ENCODE assay signal across 10 mouse cellular contexts in the genomic region with DNA sequence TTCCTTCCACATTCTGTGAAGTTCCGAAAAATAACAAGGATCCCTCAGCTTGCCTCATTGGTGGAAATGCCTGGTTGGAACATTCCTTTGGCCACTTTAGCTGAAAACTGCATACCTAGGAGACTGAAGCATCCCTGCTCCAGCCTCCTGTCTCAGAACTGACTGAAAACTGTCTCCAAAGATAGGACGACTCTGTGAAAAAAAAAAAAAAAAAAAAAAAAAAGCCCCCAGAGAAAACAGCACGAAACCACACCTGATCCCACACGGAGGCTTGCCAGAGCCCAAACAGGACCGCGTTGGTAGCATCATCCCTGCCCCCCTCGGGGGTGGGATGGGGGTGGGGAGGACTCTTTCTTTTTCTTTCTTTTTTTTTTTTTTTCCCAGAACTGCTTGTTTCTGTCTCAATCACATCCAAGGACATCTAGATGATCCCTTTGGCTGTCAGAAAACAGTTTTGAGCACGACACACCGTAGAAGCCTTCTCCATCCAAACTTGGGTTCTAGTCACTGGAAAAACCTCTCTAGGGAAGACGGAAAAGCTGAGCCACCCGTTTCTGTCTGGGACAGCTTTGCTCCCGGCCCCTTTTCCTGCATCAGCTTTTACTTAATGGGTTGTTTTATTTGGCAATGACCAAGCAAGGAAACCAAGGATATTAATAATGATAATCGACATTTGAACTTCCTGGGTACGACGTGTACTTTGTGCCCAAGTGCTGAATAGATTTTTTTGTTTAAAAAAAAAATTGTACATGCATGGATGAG. TPM values are rescaled to one million over a fixed set of nuclear protein-coding genes. Genes with fewer than 3 reads are reported as not detected.
DNase-seq lines count a peak whose midpoint lies in the region; ATAC-seq and TF ChIP-seq lines count a peak whose summit lies in the region.
"Had no signal": no experiment of that assay in that cellular context is flagged by ENCODE, and none has a peak within 500 bp of the region (broad histone marks: within the 10 kb centered on the region; RNA-seq: fewer than 3 reads in every experiment).

No protein-coding gene starts in this region.

- DNase-seq in forebrain, embryonic 11.5 days (ENCODE audit: low spot score), result peak; percentile 28
- DNase-seq in forebrain, embryonic 10.5 days (ENCODE audit: extremely low spot score, low spot score), result no peak
- no peak for DNase-seq in ES-E14 (ENCODE audit: low read depth, low spot score)
- DNase-seq in kidney, postnatal 14 days, result peak; percentile 74
- no peak for DNase-seq in layer of hippocampus, postnatal 36 days
- DNase-seq in forebrain, postnatal 0 days, result no peak
- no peak for DNase-seq in forebrain, embryonic 14.5 days (ENCODE audit: low spot score)
- DNase-seq: cerebellum, adult 9-10 months had no signal

- H3K27ac ChIP-seq in forebrain, embryonic 11.5 days (ENCODE audit: low read depth, low read length), result no peak overlapping the region
- H3K27ac ChIP-seq in forebrain, embryonic 10.5 days, result no peak overlapping the region
- peak overlapping the region; percentile 93 for H3K27ac ChIP-seq in ES-E14 (ENCODE audit: insufficient read depth, low read depth, low read length, poor library complexity, severe bottlenecking)
- H3K27ac ChIP-seq in heart, embryonic 12.5 days (ENCODE audit: poor library complexity, severe bottlenecking), result peak overlapping the region; percentile 79
- H3K27ac ChIP-seq in forebrain, postnatal 0 days (ENCODE audit: low read depth, low read length), result no peak overlapping the region
- no peak overlapping the region for H3K27ac ChIP-seq in forebrain, embryonic 14.5 days (ENCODE audit: low read depth, low read length)
- H3K27ac ChIP-seq: midbrain, embryonic 12.5 days had no signal

- no peak overlapping the region for H3K4me3 ChIP-seq in forebrain, embryonic 11.5 days (ENCODE audit: low read depth, low read length)
- no peak overlapping the region for H3K4me3 ChIP-seq in forebrain, embryonic 10.5 days
- H3K4me3 ChIP-seq in ES-E14 (ENCODE audit: insufficient read depth in 1 of 2, low read depth in 1 of 2, low read length in 2 of 2, poor library complexity in 1 of 2, severe bottlenecking in 1 of 2), result peak overlapping the region in 1 of 2 experiments; percentile 11; a peak in 2 of 4 replicates
- no peak overlapping the region for H3K4me3 ChIP-seq in heart, embryonic 12.5 days
- no peak overlapping the region for H3K4me3 ChIP-seq in forebrain, postnatal 0 days (ENCODE audit: low read depth, low read length)
- H3K4me3 ChIP-seq in forebrain, embryonic 14.5 days (ENCODE audit: low read depth, low read length), result no peak overlapping the region
- H3K4me3 ChIP-seq: midbrain, embryonic 12.5 days had no signal

- no peak for TF ChIP-seq CTCF in forebrain, postnatal 0 days (IDR thresholded peaks at IDR 0.05; ENCODE audit: low read depth)

- peaks cover 10% of the 10 kb centered on the region for H3K9me3 ChIP-seq in forebrain, embryonic 11.5 days (ENCODE audit: control insufficient read depth, low read length)
- peaks cover 16% of the 10 kb centered on the region for H3K9me3 ChIP-seq in forebrain, embryonic 10.5 days
- no peaks in the 10 kb centered on the region for H3K9me3 ChIP-seq in ES-E14 (ENCODE audit: control insufficient read depth, insufficient read depth, low read depth, low read length)
- peaks cover 11% of the 10 kb centered on the region for H3K9me3 ChIP-seq in heart, embryonic 12.5 days (replicated peaks)
- H3K9me3 ChIP-seq in forebrain, postnatal 0 days (ENCODE audit: low read length), result 0 out of 2 replicates have a peak, but pooled peaks cover 13% of the 10 kb centered on the region
- H3K9me3 ChIP-seq in forebrain, embryonic 14.5 days (replicated peaks; ENCODE audit: control insufficient read depth, low read length), result peaks cover 8% of the 10 kb centered on the region; the same call in 1 of the 2 replicates

- ATAC-seq in forebrain, embryonic 11.5 days (replicated peaks; ENCODE audit: low FRiP score), result no peak
- no peak for ATAC-seq in heart, embryonic 12.5 days (ENCODE audit: insufficient number of reproducible peaks, low FRiP score)
- ATAC-seq in forebrain, postnatal 0 days, result no peak
- ATAC-seq in forebrain, embryonic 14.5 days, result no peak

- H3K27me3 ChIP-seq in forebrain, embryonic 11.5 days (ENCODE audit: control insufficient read depth, insufficient read depth, low read length), result no peaks in the 10 kb centered on the region
- H3K27me3 ChIP-seq in forebrain, embryonic 10.5 days (ENCODE audit: poor library complexity, severe bottlenecking), result no peaks in the 10 kb centered on the region
- no peaks in the 10 kb centered on the region for H3K27me3 ChIP-seq in heart, embryonic 12.5 days (replicated peaks)
- H3K27me3 ChIP-seq in forebrain, postnatal 0 days (ENCODE audit: insufficient read depth, low read length), result no peaks in the 10 kb centered on the region
- no peaks in the 10 kb centered on the region for H3K27me3 ChIP-seq in forebrain, embryonic 14.5 days (replicated peaks; ENCODE audit: control insufficient read depth, insufficient read depth, low read length)
- H3K27me3 ChIP-seq: midbrain, embryonic 12.5 days had no signal

- H3K9ac ChIP-seq in forebrain, embryonic 11.5 days (ENCODE audit: low read length), result no peak overlapping the region
- H3K9ac ChIP-seq in ES-E14 (ENCODE audit: insufficient read depth, low read depth, low read length, poor library complexity, severe bottlenecking), result peak overlapping the region; percentile 5; the same call in 1 of the 2 replicates
- no peak overlapping the region for H3K9ac ChIP-seq in heart, embryonic 12.5 days
- no peak overlapping the region for H3K9ac ChIP-seq in forebrain, postnatal 0 days
- H3K9ac ChIP-seq in forebrain, embryonic 14.5 days (ENCODE audit: low read length), result no peak overlapping the region
- H3K9ac ChIP-seq: midbrain, embryonic 12.5 days had no signal

- H3K36me3 ChIP-seq in forebrain, embryonic 11.5 days (ENCODE audit: control insufficient read depth, insufficient read depth, low read length), result no peaks in the 10 kb centered on the region
- no peaks in the 10 kb centered on the region for H3K36me3 ChIP-seq in forebrain, embryonic 10.5 days (replicated peaks)
- no peaks in the 10 kb centered on the region for H3K36me3 ChIP-seq in ES-E14 (ENCODE audit: control insufficient read depth, insufficient read depth, low read length, poor library complexity, severe bottlenecking)
- H3K36me3 ChIP-seq in heart, embryonic 12.5 days, result no peaks in the 10 kb centered on the region
- no peaks in the 10 kb centered on the region for H3K36me3 ChIP-seq in forebrain, postnatal 0 days (ENCODE audit: insufficient read depth)
- no peaks in the 10 kb centered on the region for H3K36me3 ChIP-seq in forebrain, embryonic 14.5 days (ENCODE audit: control insufficient read depth, insufficient read depth, low read length)
- H3K36me3 ChIP-seq: midbrain, embryonic 12.5 days had no signal

- 54% methylated on average over 15 of the region's 15 CpGs for WGBS in forebrain, embryonic 11.5 days
- WGBS in forebrain, embryonic 10.5 days, result 54% methylated on average over 15 of the region's 15 CpGs
- 42% methylated on average over 15 of the region's 15 CpGs for WGBS in heart, embryonic 12.5 days
- WGBS in forebrain, postnatal 0 days, result 50% methylated on average over 15 of the region's 15 CpGs
- 58% methylated on average over 15 of the region's 15 CpGs for WGBS in forebrain, embryonic 14.5 days

- peaks cover 4% of the 10 kb centered on the region; the same call in 1 of the 2 replicates for H3K4me1 ChIP-seq in forebrain, embryonic 11.5 days (replicated peaks; ENCODE audit: control insufficient read depth, insufficient read depth, low read length)
- peaks cover 12% of the 10 kb centered on the region for H3K4me1 ChIP-seq in forebrain, embryonic 10.5 days
- peaks cover 11 to 12% of the 10 kb centered on the region in 2 experiments for H3K4me1 ChIP-seq in ES-E14 (ENCODE audit: control insufficient read depth in 2 of 2, insufficient read depth in 2 of 2, low read length in 2 of 2, poor library complexity in 1 of 2)
- H3K4me1 ChIP-seq in heart, embryonic 12.5 days (replicated peaks), result peaks cover 14% of the 10 kb centered on the region
- no peaks in the 10 kb centered on the region for H3K4me1 ChIP-seq in forebrain, postnatal 0 days (ENCODE audit: insufficient read depth)
- H3K4me1 ChIP-seq in forebrain, embryonic 14.5 days (ENCODE audit: control insufficient read depth, insufficient read depth, low read length), result no peaks in the 10 kb centered on the region

- in situ Hi-C loops in ES-E14 (cut with MboI; ENCODE audit: low sequenced_read_pairs in 2 of 2, unreplicated experiment in 2 of 2), result no loop called here

- no peak overlapping the region for H3K4me2 ChIP-seq in forebrain, embryonic 11.5 days (ENCODE audit: low read depth, low read length, severe bottlenecking)
- H3K4me2 ChIP-seq in heart, embryonic 12.5 days, result peak overlapping the region; percentile 7; the same call in 1 of the 2 replicates
- no peak overlapping the region for H3K4me2 ChIP-seq in forebrain, postnatal 0 days (ENCODE audit: low read depth)
- no peak overlapping the region for H3K4me2 ChIP-seq in forebrain, embryonic 14.5 days (ENCODE audit: low read length)
- H3K4me2 ChIP-seq: midbrain, embryonic 12.5 days had no signal

TF ChIP-seq in ES-E14, 5 proteins besides CTCF, POLR2A, EP300 and RAD21:
- TF ChIP-seq HCFC1 (IDR thresholded peaks at IDR 0.05; ENCODE audit: borderline replicate concordance, insufficient read depth, low read length) (no peak), CHD2 (IDR thresholded peaks at IDR 0.05; ENCODE audit: low read depth, low read length) (no peak), ZNF384 (IDR thresholded peaks at IDR 0.05; ENCODE audit: low read depth, low read length) (peak; percentile 86), MAFK (IDR thresholded peaks at IDR 0.05; ENCODE audit: insufficient read depth, low read depth, low read length) (no peak), ZC3H11A (IDR thresholded peaks at IDR 0.05; ENCODE audit: borderline replicate concordance, low read depth, low read length) (no peak)
TF ChIP-seq in ES-E14: peak in this region for 1.

RNA-seq across cellular contexts. Expression of gene Plpp1, which starts 29.0 kb away (rescaled TPM):
- 16.1 and 16.2 TPM in 2 replicates for polyA plus RNA-seq in forebrain, embryonic 11.5 days (2014; fragmentation: Nextera tagmentation; extraction: Ambion mirVana)
- 15.7 and 16.8 TPM in 2 replicates for polyA plus RNA-seq in forebrain, embryonic 10.5 days (2016; fragmentation: Nextera tagmentation; extraction: Ambion mirVana)
- 33.0 and 38.2 TPM in 2 replicates for total RNA-seq in ES-E14 (2012; rRNA removed)
- polyA plus RNA-seq in heart, embryonic 12.5 days (2016; fragmentation: Nextera tagmentation; extraction: Ambion mirVana), result 46.9 and 49.0 TPM in 2 replicates
- 10 to 100 TPM; 28.5 to 30.7 TPM for total RNA-seq in layer of hippocampus, postnatal 36 days (2021)
- total RNA-seq in forebrain, postnatal 0 days (2014; rRNA removed), result 44.4 and 48.0 TPM in 2 replicates
- polyA plus RNA-seq in forebrain, postnatal 0 days (2015; fragmentation: Nextera tagmentation; extraction: Ambion mirVana), result 60.8 and 68.0 TPM in 2 replicates
- polyA plus RNA-seq in forebrain, embryonic 14.5 days (2014; fragmentation: Nextera tagmentation; extraction: Ambion mirVana), result 39.5 and 41.2 TPM in 2 replicates

Comparison
In these comparisons a context has a peak if more than half of its experiments do, and no peak if none do; other contexts are left out.
1. DNase-seq: peak in forebrain, embryonic 11.5 days (single experiment) and kidney, postnatal 14 days (single experiment); none in forebrain, embryonic 10.5 days (single experiment), ES-E14 (single experiment), layer of hippocampus, postnatal 36 days (0 of 2), forebrain, postnatal 0 days (single experiment) and forebrain, embryonic 14.5 days (single experiment).
2. H3K27ac ChIP-seq: peak in ES-E14 (single experiment) and heart, embryonic 12.5 days (single experiment); none in forebrain, embryonic 11.5 days (single experiment), forebrain, embryonic 10.5 days (single experiment), forebrain, postnatal 0 days (single experiment) and forebrain, embryonic 14.5 days (single experiment).